Mouse (Mus musculus) liver, embryonic 12.5 days (tissue): ENCODE results near the gene Slc5a2. TPM values are rescaled to one million over a fixed set of nuclear protein-coding genes. Genes with fewer than 3 reads are reported as not detected.

ENCODE experiments used
- ATAC-seq: fragments of 200-750 bp; cut with Nextera tagmentation; 2 replicates; pipeline ENCODE4 v1.8.0; 2017; ENCODE audit warnings: moderate number of reproducible peaks, mild to moderate bottlenecking, moderate library complexity
- H3K27ac ChIP-seq: fragments of 300-500 bp; sonication (generic); 2 replicates; pipeline ENCODE4 v1.5.1; 2016; ENCODE audit warnings: mild to moderate bottlenecking
- H3K27me3 ChIP-seq: fragments of 300-500 bp; sonication (generic); replicated peaks from 2 replicates; pipeline ENCODE4 v1.6.1; 2016; ENCODE audit warnings: mild to moderate bottlenecking, moderate library complexity
- H3K36me3 ChIP-seq: fragments of 300-500 bp; sonication (generic); 2 replicates; pipeline ENCODE4 v1.6.1; 2016; ENCODE audit warnings: mild to moderate bottlenecking, moderate library complexity
- H3K4me1 ChIP-seq: fragments of 300-500 bp; sonication (generic); 2 replicates; pipeline ENCODE4 v1.6.1; 2016
- H3K4me2 ChIP-seq: fragments of 300-500 bp; sonication (generic); 2 replicates; pipeline ENCODE4 v1.6.1; 2016; ENCODE audit warnings: mild to moderate bottlenecking, moderate library complexity
- H3K4me3 ChIP-seq: fragments of 300-500 bp; sonication (generic); 2 replicates; pipeline ENCODE4 v1.5.1; 2016; ENCODE audit warnings: mild to moderate bottlenecking, moderate library complexity
- H3K9ac ChIP-seq: fragments of 300-500 bp; sonication (generic); 2 replicates; pipeline ENCODE4 v1.6.1; 2016; ENCODE audit warnings: mild to moderate bottlenecking, moderate library complexity
- H3K9me3 ChIP-seq: fragments of 300-500 bp; sonication (generic); replicated peaks from 2 replicates; pipeline ENCODE4 v1.6.1; 2016; ENCODE audit warnings: mild to moderate bottlenecking, moderate library complexity
- WGBS: fragments of 180-500 bp; shearing (Covaris S2); methylation state at CpG from one replicate; pipeline ENCODE4 v1.1.7; 2016; ENCODE audit not compliant: insufficient replicate concordance; 5-methylcytosine and 5-hydroxymethylcytosine counted together
- polyA plus RNA-seq: library from polyadenylated mRNA; unstranded; fragments of >200 nt; fragmentation: Nextera tagmentation; extraction: Ambion mirVana; gene quantifications from 2 replicates; pipeline ENCODE4 v1.2.1, GENCODE M21; 2016

Gene Slc5a2
- 2.0 and 2.1 TPM in 2 replicates for polyA plus RNA-seq

- Histone ChIP-seq H3K27ac (no peak within 1 kb of the TSS), H3K9me3 (no peaks in the 10 kb centered on the region), H3K4me1 (peaks cover 16% of the 10 kb centered on the region), H3K4me3 (no peak within 1 kb of the TSS), H3K4me2 (no peak within 1 kb of the TSS), H3K27me3 (peaks cover 57% of the 10 kb centered on the region), H3K9ac (no peak within 1 kb of the TSS), H3K36me3 (no peaks in the 10 kb centered on the region)
- 67% methylated on average over 6 of the region's 6 CpGs for WGBS
- no peak for ATAC-seq
Observed at GRCm38 (mm10) chr7:128265411-128265810, at the start of gene Slc5a2. Gene Slc5a2 (plus strand): TSS chr7:128265657.

DNA sequence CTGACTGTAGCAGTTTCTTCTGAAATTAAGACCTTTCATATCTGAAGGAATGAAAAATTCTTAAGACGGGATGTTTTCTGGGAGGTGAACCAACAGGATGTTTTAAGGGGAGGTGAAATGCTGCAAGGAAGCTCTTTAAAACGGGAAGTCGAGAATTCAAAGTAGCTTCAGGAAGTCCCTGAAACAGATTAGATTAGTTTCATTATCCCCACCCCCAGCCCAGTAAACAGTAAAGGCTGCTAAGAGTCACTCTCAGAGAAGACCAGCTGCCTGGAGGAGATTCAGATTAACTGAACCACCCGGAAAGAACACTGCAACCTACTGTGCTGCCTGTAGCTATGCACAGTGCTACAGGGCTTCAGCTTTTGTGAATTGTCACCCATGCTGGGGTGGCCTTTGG lies 45.5 kb upstream of the Slc5a2 start:
- Histone ChIP-seq H3K27me3 (no peaks in the 10 kb centered on the region), H3K9ac (no peak overlapping the region), H3K27ac (no peak overlapping the region), H3K9me3 (no peaks in the 10 kb centered on the region), H3K4me2 (no peak overlapping the region), H3K4me3 (no peak overlapping the region), H3K4me1 (no peaks in the 10 kb centered on the region), H3K36me3 (no peaks in the 10 kb centered on the region)
- 42% methylated on average over 4 of the region's 4 CpGs for WGBS
- ATAC-seq = no peak

DNA sequence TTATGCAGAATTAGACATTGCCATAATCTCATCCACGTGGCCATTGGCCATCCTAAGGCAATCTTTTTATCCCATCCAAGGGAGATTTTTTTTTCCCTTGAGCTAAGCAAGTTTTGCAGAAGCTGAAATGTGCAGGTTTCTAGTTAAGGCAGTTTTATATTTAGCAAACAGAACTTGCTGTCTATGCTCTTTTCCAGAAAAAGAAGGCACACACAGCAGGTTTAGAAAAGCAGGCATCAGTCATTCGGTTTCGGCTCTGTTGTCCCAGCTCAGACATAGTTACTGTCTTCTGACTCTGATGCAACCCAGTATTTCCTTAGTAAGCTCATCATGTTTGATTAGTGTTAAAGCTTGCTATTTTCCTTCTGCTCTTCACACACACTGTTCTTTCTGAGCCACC lies 44.5 kb upstream of the Slc5a2 start:
- Histone ChIP-seq H3K27ac (no peak overlapping the region), H3K4me2 (no peak overlapping the region), H3K4me1 (no peaks in the 10 kb centered on the region), H3K9ac (no peak overlapping the region), H3K4me3 (no peak overlapping the region), H3K36me3 (no peaks in the 10 kb centered on the region), H3K27me3 (no peaks in the 10 kb centered on the region), H3K9me3 (no peaks in the 10 kb centered on the region)
- 64% methylated on average over 3 of the region's 3 CpGs for WGBS
- ATAC-seq = no peak

- peaks cover 7% of the 10 kb centered on the region for H3K36me3 ChIP-seq
- H3K27me3 ChIP-seq = peaks cover 9% of the 10 kb centered on the region; the same call in 1 of the 2 replicates
- H3K27ac ChIP-seq = no peak overlapping the region
- WGBS = 27% methylated on average over 8 of the region's 8 CpGs
- no peak overlapping the region for H3K4me2 ChIP-seq
- peaks cover 4% of the 10 kb centered on the region for H3K4me1 ChIP-seq
- H3K9me3 ChIP-seq = no peaks in the 10 kb centered on the region
- no peak overlapping the region for H3K4me3 ChIP-seq
- no peak for ATAC-seq
- no peak overlapping the region for H3K9ac ChIP-seq
Observed at GRCm38 (mm10) chr7:128231741-128232140, 33.7 kb upstream of the Slc5a2 start.

GRCm38 (mm10) chr7:128234796-128235195 lies 30.7 kb upstream of the Slc5a2 start:
- no peak overlapping the region for H3K9ac ChIP-seq
- ATAC-seq = no peak
- 58% methylated on average over 2 of the region's 2 CpGs for WGBS
- H3K4me1 ChIP-seq = peaks cover 21% of the 10 kb centered on the region
- no peak overlapping the region for H3K4me3 ChIP-seq
- no peak overlapping the region for H3K27ac ChIP-seq
- H3K36me3 ChIP-seq = peaks cover 10% of the 10 kb centered on the region
- H3K27me3 ChIP-seq = peaks cover 9% of the 10 kb centered on the region; the same call in 1 of the 2 replicates
- no peaks in the 10 kb centered on the region for H3K9me3 ChIP-seq
- H3K4me2 ChIP-seq = no peak overlapping the region

GRCm38 (mm10) chr7:128235481-128235880 lies 30.0 kb upstream of the Slc5a2 start:
- WGBS = 82% methylated on average over 1 of the region's 1 CpGs
- Histone ChIP-seq H3K27me3 (peaks cover 9% of the 10 kb centered on the region; the same call in 1 of the 2 replicates), H3K4me3 (no peak overlapping the region), H3K9ac (no peak overlapping the region), H3K36me3 (peaks cover 17% of the 10 kb centered on the region), H3K4me1 (peaks cover 28% of the 10 kb centered on the region), H3K9me3 (no peaks in the 10 kb centered on the region), H3K4me2 (no peak overlapping the region), H3K27ac (no peak overlapping the region)
- no peak for ATAC-seq

DNA sequence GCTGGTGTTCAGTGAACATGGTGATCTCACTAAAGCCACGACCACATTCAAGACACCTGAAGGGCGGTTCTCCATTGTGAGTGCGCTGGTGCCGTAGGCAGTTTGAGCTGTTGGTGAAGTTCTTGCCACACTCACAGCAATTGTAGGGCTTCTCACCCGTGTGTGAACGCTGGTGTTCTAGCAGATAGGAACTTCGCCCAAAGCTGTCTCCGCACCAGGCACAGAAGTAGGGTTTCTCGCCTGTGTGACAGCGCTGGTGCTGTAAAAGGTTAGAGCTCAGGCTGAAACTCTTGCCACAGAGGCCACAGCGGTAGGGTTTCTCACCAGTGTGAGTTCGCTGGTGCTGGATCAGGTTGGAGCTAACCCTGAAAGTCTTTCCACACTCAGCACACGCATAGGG lies 29.0 kb upstream of the Slc5a2 start:
- peak overlapping the region; percentile 99 for H3K27ac ChIP-seq
- peak overlapping the region; percentile 88; the same call in 1 of the 2 replicates for H3K9ac ChIP-seq
- H3K36me3 ChIP-seq = peaks cover 27% of the 10 kb centered on the region
- H3K27me3 ChIP-seq = peaks cover 5% of the 10 kb centered on the region; the same call in 1 of the 2 replicates
- H3K4me1 ChIP-seq = peaks cover 33% of the 10 kb centered on the region
- WGBS = 88% methylated on average over 13 of the region's 13 CpGs
- no peaks in the 10 kb centered on the region for H3K9me3 ChIP-seq
- H3K4me2 ChIP-seq = peak overlapping the region; percentile 87
- ATAC-seq = no peak
- peak overlapping the region; percentile 81 for H3K4me3 ChIP-seq

DNA sequence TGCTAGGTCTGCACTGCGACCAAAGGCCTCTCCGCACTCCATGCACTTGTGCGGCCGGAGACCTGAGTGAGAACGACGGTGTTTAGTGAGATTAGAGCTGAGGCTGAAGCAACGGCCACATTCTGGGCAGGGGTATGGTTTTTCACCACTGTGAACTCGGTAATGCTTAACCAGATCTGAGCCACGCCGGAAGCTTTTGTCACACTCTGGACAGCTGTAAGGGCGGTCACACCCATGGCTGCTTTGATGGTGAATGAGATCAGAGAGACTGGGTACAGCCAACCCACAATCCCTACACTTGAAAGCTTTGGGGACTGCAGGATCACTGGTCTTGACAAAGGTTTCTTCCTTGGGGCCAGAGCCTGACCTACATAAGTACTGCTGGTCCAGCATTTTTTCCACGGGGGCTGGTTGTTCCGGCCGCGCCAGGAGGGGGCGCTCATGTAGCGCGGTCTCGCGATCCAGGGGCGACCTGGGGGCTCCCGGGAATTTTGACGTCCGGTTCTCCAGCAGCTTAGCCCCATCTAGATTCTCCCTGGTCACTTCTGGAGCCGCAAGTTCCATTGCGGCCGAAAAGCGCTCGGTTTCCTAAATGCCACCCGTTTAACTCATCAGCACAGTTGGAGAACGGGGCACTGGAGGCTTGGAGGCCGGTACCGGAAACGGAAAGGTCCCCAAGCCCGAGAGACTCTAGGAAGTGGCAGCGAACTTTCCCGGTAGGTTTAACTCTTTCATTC lies 28.4 kb upstream of the Slc5a2 start, which contains the start of gene Armc5:
Gene Armc5, plus strand, starts transcription at position 487 of the 737 bp plus-strand sequence.
- Histone ChIP-seq H3K27me3 (no peaks in the 10 kb centered on the region), H3K36me3 (peaks cover 33% of the 10 kb centered on the region), H3K9me3 (no peaks in the 10 kb centered on the region), H3K9ac (peak within 1 kb of the TSS; percentile 88), H3K4me2 (peak within 1 kb of the TSS; percentile 87), H3K4me3 (peak within 1 kb of the TSS; percentile 81), H3K27ac (peak within 1 kb of the TSS; percentile 99), H3K4me1 (peaks cover 33% of the 10 kb centered on the region)
- 23% methylated on average over 37 of the region's 37 CpGs for WGBS
- peak; percentile 19 for ATAC-seq

- Histone ChIP-seq H3K27ac (peak overlapping the region; percentile 99), H3K4me1 (peaks cover 33% of the 10 kb centered on the region), H3K4me2 (peak overlapping the region; percentile 87), H3K9me3 (no peaks in the 10 kb centered on the region), H3K27me3 (no peaks in the 10 kb centered on the region), H3K36me3 (peaks cover 38% of the 10 kb centered on the region), H3K4me3 (peak overlapping the region; percentile 81), H3K9ac (peak overlapping the region; percentile 88)
- WGBS = 0% methylated on average over 25 of the region's 25 CpGs
- no peak for ATAC-seq
Observed at GRCm38 (mm10) chr7:128237593-128237926, 27.9 kb upstream of the Slc5a2 start.

- peaks cover 33% of the 10 kb centered on the region for H3K4me1 ChIP-seq
- H3K4me3 ChIP-seq = peak within 1 kb of the TSS; percentile 81
- under 1% methylated on average over 72 of the region's 72 CpGs for WGBS
- peak within 1 kb of the TSS; percentile 87 for H3K4me2 ChIP-seq
- H3K36me3 ChIP-seq = peaks cover 44% of the 10 kb centered on the region
- peak; percentile 90 for ATAC-seq
- peak within 1 kb of the TSS; percentile 99 for H3K27ac ChIP-seq
- H3K27me3 ChIP-seq = no peaks in the 10 kb centered on the region
- H3K9ac ChIP-seq = peak within 1 kb of the TSS; percentile 88
- no peaks in the 10 kb centered on the region for H3K9me3 ChIP-seq
Observed at GRCm38 (mm10) chr7:128237927-128238778, 27.3 kb upstream of the Slc5a2 start, which contains the start of gene 9130023H24Rik. Gene 9130023H24Rik (minus strand): TSS chr7:128238031.

- 25% methylated on average over 4 of the region's 4 CpGs for WGBS
- H3K27me3 ChIP-seq = no peaks in the 10 kb centered on the region
- peak overlapping the region; percentile 60 for H3K9ac ChIP-seq
- H3K36me3 ChIP-seq = peaks cover 48% of the 10 kb centered on the region
- peak overlapping the region; percentile 87 for H3K4me2 ChIP-seq
- peak overlapping the region; percentile 81 for H3K4me3 ChIP-seq
- peak overlapping the region; percentile 99 for H3K27ac ChIP-seq
- ATAC-seq = no peak
- peaks cover 33% of the 10 kb centered on the region for H3K4me1 ChIP-seq
- no peaks in the 10 kb centered on the region for H3K9me3 ChIP-seq
Observed at GRCm38 (mm10) chr7:128238991-128239390, 26.5 kb upstream of the Slc5a2 start.
